Mouse (Mus musculus) ES-E14 (cell line): ENCODE measurements at regions not wholly inside any gene's neighbourhood (a gene's known extent, or its start where the extent isn't known, plus 50 kb on each side); places are given as distances from the start of the nearest gene placed in this dataset.

Experiments used
- CHD2 ChIP-seq: IDR thresholded peaks from 2 replicates; pipeline ENCODE4 v1.6.1; 2014; ENCODE audit warnings: mild to moderate bottlenecking, low read depth, low read length, inconsistent platforms
- HCFC1 ChIP-seq: IDR thresholded peaks from 2 replicates; pipeline ENCODE4 v1.6.1; 2012; ENCODE audit warnings: low read length, inconsistent platforms, borderline replicate concordance; ENCODE audit not compliant: insufficient read depth
- MAFK ChIP-seq: IDR thresholded peaks from 2 replicates; pipeline ENCODE4 v1.6.1; 2014; ENCODE audit warnings: mild to moderate bottlenecking, low read depth, low read length, inconsistent platforms; ENCODE audit not compliant: insufficient read depth
- ZC3H11A ChIP-seq: IDR thresholded peaks from 2 replicates; pipeline ENCODE4 v1.6.1; 2012; ENCODE audit warnings: low read depth, mild to moderate bottlenecking, inconsistent platforms, low read length, borderline replicate concordance

DNA sequence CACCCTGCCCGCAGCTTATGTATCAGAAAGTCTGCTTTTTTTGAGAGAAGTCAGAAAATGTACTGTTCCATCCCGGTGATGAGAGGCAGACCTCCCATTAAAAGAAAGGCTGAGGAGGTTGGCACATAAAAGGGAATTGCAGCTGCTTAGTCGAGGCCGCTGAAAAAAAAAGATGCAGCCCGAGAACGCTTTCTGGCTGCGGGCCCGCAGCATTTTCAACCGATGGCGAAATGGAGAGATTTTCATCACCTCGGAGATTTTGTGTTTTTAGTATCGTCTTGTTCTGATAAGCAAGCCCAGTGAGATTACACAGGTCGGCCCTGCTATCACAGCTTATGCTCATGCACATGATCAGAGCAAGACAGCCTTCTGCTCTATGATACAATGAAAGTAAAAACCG lies 145.1 kb upstream of the Frg1 start:
- no peak for TF ChIP-seq MAFK
- TF ChIP-seq HCFC1 = no peak
- no peak for TF ChIP-seq ZC3H11A
- no peak for TF ChIP-seq CHD2
